Mouse (Mus musculus) 416B (cell line): ENCODE data around the gene Rasl2-9.
"Not testable (repeated sequence)": the region's sequence is repeated elsewhere in the genome, so short reads cannot be mapped to it uniquely, and the experiment has no call there.

Source experiments
- DNase-seq: peaks from one replicate; pipeline ENCODE4 v3.0.0; 2011; ENCODE audit warnings: low read depth

The Rasl2-9 gene

DNA sequence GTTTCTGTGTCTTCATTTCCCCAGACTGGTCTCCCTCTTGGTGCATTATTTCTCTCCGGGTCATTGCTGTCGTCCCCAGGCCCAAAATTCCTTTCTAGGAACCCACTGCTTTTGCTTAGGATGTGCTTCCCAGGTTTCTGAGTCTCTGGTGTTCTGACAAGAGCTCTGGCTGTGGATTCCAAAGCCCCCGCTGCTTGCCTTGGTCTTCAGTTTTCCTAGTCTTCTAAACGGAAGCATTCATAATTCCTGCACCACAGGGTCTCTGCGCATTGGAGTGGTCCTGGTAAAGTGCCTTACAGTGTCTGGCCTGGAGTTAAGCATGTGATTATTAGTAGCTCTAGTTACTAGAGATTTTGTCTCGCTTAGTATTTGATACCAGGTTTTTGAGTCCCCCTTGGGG lies 44.9 kb downstream of the Rasl2-9 start:
- no peak for DNase-seq

DNA sequence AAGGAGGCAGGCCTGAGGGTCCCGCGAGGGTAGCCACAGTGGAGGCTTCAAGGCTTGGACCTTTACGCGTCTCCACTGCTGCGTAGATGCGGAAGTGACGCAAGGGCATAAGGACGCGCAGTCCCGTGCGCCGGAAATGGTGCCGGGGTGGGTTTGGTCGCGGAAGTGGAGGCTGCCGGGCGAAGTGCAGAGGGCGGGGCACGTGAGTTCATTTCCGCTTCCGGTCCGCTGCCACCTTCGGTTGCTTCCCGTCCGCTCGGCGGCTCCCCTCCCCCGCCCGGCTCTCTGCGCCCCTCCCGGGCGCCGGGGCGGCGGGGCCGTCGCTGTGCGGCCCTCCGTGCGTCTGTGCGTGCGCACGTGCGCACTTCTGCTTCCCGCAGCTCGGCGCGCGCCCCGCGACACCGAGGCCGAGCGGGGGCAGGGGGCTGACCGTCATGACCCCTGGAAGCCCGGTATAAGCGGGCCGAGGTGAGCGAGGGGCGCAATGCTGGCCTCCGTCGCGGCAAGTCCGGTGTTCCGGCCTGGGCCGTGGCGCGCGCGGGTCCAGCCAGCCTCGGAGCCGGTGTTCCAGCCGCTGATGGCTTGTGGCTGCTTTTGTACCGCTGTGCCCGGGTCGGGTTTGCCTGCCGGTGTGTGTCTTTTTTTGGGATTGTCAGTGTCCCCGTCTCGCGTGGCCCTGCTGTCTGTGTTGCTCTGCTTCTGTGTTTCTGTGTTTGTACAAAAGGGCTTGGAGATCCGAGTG lies 45.6 kb downstream of the Rasl2-9 start, which contains the start of gene Epn1:
TSS of gene Epn1 (plus strand) at position 226 of the 742 bp plus-strand sequence.
- DNase-seq = peak; percentile 95

GRCm38 (mm10) chr7:5079365-5080009 lies 46.3 kb downstream of the Rasl2-9 start:
- DNase-seq = not testable (repeated sequence)

DNA sequence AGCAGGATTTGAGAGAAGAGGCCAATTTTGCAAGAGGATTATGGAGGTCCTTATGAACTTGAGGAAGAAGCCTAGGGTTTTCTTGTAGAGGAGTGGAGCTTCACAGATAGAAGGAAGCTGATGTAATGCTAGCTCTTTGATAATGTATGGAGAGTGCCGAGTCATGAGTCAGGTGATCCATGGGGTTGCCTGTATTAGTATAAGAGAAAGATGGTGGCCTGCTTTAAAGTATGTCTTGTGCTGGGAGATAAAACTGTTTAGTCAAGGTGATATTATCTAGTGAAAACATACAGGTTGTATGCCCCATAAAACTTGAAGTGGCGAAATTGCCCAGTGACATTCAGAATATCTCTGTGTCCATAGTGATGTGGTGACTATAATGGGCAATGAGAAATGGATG lies 48.8 kb downstream of the Rasl2-9 start:
- DNase-seq = peak; percentile 40

GRCm38 (mm10) chr7:5074984-5075383 lies 50.8 kb downstream of the Rasl2-9 start:
- no peak for DNase-seq
